Mouse (Mus musculus) retina, postnatal 1 day (tissue): ENCODE measurements around the gene Per3.

ENCODE experiments used
- DNase-seq: peaks from one replicate; pipeline ENCODE4 v3.0.0-alpha.2; 2012

The Per3 gene

DNA sequence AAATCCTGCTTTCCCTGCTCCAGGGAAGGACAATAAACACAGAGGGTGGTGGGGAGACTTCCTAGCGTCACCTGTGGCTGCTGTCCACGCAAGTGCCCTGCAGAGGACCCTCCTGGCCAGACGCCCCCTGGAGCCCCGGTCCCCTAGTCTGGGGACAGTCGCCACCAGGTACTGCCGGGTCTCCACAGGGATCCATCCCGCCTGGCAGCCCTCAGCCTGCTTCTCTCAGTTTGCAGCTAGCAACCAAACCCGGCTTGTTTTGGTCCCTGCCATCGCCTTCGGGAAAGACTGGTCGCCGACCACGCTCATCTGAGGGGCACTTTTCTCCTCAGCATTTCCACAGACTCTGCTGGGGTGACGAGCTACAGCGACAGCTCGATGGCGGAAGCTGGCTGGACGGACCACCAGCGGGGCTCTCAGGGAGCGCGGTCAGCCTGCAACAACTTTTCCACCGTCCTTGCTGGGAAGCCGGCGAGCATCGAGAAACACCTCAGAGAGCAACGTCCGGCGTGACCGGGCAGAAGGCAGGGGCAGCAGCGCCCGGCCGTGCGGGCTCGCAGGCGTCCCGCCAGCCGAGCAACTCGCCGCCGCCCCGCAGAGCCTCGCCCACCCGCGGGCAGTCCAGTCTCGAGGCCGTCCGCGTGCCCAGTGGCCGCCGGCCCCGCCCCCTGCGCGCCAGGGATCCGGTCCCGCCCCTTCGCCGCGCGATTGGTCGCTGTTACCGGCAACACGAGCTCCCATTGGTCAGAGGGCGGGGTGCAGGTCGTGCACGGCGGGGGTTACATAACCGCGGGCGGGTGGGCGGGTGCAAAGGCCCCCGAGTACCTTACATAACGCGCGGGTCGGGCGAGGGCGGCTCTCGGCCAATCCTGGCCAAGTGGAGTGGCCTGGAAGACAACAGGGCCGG is at the start of gene Per3:
Gene Per3 (minus strand): TSS at position 629 of the 907 bp plus-strand sequence.
- peak; percentile 97 for DNase-seq

DNA sequence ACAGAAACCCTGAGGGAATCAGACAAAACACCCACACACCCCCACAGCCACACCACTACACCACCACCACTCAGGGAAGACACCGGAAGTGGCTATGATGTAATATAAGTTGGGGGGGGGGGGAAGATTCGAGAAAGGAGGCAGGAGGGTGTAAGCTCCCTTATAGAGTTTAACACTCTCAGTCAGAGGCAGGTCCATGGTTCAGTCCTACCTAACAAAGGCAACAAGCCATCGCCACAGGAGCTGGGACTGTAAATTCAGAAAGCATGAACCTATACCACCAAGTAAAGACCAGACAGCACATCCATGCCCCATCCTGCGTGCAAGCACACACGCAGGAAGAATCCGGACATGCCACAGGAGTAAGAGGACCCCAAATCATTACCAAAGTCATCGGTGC is 44.8 kb upstream of the Per3 start, which contains the start of gene Gm13090:
Gene Gm13090 (plus strand): TSS at position 301 of the 400 bp plus-strand sequence.
- no peak for DNase-seq

DNA sequence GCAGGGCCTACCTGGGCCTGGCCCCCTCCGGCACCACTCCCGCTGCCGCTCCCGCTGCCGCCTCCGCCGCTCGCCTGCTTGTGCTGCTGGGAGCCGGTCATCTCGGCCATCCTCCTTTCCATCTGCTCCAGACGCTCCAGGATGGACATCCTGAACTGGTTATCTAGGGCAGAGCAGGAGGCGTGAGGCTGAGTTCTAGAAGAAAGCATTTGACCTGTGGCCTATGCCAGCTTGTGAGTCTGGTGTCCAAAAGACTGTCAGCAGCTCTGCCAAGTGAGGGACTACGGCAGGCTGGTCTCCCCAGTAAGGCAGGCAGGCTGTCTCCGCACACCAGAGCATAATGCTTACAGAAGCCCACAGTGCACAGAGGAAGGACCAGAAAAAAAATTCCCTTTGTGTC is 44.4 kb upstream of the Per3 start:
- DNase-seq = no peak

DNA sequence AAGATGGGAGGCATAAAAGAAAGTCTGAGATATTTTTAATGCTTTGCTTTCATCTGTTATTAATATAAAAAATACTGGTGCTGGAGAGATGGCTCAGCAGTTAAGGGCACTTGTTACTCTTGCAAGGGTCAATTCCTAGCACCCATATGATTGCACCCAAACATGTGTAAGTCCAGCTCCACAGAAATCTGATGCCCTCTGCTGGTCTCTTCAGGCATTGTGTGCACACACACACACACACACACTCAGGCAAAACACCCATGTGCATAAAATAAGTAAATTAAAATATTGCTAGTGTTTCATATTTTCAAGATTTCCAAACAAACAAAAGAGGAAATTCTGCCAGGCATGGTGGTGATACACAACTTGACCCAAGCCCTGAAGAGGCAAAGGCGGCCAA is 42.9 kb upstream of the Per3 start:
- no peak for DNase-seq

DNA sequence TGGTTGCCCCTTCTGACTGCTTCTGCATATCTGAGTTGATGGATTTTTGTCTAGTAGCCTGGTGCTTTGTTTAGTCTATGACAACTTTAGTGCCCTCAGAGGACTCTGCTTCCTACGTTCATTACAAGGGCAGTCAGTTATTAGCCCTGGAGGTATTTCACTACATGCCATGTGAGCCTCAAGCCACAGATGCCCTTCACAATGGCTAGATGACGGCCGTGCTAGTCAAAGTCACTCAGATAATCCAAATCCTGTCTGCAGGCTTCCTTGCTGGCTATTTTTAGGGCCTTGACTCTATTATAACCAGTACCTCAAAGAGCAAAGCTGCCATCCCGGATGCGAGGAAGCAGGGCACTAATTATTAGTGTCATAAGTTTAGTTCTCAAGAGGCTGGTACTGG is 38.6 kb upstream of the Per3 start:
- DNase-seq = no peak

DNA sequence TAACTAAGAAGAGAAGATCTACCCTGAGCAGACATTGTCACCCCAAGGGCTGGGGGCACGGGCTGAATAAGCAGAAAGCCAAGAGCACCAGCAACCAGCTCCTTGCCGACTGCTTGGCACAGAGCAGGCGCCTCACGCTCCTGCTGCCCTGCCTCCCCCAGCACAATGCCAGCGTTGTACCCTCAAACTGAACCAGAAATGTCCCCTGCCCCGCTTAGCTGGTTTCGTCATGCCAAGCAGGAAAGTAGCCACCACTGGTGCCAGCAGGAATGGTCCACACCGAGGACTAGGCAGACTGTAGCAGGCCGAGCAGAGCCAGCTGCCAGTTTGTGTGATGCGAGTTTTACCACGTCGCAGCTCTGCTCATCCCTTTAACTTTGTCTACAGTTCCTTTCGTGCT is 37.5 kb upstream of the Per3 start:
- no peak for DNase-seq

DNA sequence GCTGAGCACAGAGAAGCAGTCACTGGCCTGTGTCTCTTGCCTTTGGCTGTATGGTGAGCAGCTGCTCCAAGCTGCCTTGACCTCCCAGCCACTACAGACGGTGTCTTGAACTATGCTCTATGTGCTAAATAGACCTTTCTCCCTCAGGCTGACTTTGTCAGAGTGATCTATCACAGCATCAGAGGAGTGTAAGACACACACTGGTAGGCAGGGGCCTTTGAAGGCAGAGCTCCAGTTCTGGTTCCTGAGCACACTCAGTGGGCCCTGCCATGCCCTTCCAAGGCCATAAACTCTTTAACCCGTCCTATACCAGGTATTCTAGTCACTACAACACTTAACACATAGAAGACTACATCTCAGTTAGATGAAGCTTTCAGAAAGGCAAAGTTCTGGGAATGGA is 36.9 kb upstream of the Per3 start:
- no peak for DNase-seq

DNA sequence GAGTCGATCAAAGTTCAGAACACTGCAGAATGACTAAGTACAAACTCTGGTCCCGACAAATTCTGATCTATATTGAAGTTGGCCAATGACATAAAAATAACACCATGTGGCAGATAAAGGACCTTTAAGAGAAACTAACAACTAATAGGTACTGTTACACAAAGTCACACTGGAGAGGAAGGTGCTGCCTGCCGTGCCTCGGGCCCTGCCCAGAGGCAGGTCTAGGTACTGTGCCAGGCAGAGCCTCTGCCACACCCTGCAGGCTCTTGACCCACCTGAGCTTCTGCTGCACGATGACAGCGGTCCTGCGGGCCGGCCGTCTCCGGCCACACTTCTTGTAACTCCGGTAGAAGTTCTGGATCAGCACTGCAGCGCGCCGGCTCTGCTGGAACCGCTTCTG is 30.4 kb upstream of the Per3 start:
- no peak for DNase-seq

DNA sequence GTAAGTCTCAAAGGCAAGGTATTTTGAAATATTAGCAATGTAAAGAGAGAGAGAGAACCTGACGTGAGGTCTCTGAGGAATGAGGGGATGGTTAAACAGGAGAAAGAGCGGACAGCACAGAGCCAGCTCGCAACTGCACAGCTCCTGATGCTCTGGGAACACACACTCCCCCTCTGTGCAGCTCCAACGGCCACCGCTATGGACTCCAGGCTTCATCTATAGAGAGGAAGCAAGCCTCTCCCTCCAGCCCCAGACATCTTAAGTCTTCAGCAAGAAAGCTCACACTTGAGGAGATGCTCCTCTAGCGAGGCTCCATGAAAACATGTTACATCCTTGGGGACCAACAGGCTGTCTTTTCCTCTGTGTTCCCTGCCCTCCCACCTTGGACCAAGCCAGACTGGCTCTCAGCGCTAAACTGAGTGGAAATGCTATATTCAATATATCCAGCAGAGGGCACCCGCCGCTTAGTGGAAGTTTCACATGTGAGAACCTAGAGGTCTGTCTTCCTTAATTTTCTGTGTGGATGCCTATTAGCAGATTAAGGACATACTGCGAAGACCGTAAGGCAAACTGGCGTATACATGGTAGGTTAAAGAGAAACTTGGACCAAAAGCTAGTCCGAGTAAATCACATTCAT is 28.8 kb upstream of the Per3 start:
- peak; percentile 81 for DNase-seq

DNA sequence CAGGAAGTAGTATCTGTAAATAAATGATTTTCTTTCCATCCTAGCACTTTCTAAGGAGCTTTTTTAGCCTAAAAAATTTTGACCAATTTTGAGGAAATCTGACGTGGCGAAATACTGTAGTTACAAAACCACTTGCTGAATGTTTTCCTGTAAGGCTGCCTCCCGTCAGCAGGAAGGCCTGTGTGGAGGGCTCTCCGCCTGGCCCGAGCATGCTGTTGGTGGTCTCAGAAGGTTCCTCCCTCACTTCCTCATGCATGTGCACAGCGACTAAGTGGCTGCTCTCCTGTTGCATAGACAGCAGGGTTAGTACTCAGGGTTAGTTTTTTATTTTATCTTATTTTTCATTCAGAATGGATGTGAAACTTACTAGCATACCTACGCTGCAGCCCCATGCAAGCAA is 26.5 kb upstream of the Per3 start:
- no peak for DNase-seq

DNA sequence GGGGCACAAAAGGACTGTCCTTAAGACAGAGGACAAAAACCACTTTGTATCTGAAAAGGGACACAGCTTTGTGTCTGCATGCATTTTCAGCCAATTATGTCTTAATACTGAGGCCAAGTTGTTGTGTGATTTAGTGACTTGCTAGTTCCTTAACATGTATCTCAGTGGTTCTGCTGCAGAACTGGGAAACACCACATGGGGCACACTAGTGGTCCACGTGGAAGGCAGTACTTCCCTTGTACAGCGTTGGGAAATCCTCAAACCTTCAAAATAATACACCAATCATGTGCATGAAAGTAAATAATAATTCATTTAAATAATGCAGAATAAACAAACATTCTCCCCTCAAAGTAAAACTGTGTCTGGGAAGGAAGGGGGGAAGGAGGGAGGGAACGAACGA is 24.3 kb upstream of the Per3 start:
- DNase-seq = no peak

DNA sequence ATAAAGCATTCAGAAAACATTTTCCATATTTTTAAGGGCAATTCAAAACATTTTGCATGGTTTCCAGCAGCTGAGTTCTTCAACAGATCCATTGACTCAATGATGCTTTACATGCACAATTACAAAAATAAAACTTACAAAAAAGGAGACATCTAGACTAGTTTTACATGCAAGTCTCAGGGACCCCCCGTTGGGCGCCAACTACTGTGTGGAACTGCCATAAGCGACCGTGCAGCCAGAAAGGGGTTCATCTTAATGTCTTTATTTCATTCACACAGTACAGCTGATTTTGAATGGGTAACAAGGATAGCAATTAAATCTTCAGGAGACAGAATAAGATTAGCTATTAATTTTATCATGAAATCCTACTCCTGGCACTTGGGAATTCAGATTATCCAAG is 15.1 kb upstream of the Per3 start:
- no peak for DNase-seq

DNA sequence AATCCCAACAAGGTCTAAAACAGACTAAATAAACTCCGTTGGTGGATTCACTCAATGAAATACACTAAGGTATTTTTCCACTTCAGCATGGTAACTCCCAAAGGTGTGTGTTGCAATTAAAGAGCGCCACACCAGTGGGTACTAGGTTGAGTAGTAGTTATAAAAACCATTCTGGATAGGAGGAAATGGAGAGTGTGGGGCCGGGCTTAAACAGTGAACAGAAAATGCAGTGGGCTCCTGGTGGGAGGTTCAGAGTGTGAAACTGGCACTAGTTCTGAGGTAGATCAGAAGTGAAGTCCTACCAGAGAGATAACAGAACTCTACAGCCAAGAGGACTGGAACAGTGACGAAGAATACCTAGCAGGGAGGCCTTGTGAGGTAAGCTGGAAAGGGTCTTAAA is 14.2 kb upstream of the Per3 start:
- DNase-seq = no peak

DNA sequence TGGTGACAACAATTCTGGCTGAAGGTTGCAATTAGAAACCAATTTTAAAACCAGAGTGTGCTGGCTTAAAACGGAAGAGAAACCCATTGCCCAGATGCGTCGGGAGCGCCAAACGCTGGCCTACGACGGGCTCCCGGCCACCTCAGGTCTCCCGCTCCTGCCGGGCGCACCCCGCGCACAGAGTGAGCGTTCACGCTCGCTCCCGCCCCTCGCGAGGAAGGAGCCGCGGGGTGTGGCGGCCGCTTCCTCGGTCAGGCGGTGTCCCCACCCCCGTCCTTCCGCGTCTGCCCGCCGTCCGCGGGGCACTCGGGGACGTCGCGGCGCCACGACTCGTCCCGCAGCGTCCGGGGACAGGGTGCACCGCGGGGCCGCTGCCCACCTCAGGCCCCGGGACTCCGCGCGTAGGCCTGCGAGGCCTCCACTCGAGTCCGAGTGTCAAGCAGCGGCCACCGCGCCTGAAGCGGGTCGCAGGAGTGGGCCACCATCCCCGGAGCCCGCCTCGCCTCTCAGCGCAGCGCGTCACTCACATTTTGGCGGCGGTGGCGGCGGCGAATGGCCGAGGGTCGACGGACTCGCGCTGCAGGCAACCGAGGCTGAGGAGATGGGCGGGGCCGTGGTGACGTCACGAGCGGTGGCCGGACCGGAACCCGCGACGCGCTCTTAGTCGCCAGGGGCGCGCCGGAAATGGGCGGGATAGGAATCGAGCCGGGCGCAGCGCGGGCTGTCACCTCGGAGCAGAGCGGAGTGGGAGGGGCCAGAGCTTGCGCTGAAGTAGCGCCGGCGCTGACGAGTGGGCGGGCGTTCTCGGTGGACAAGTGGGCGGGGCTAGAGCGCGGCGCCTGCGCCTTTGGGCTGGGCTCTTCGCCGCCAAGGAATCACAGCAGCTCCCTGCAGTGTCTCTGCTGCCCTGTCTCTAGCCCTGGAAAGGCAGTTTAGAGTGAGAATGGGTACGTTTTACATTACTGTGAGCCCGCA is 13.2 kb upstream of the Per3 start, which contains the start of gene Vamp3:
Gene Vamp3 (minus strand): TSS at position 617 of the 975 bp plus-strand sequence.
- DNase-seq = peak; percentile 99

DNA sequence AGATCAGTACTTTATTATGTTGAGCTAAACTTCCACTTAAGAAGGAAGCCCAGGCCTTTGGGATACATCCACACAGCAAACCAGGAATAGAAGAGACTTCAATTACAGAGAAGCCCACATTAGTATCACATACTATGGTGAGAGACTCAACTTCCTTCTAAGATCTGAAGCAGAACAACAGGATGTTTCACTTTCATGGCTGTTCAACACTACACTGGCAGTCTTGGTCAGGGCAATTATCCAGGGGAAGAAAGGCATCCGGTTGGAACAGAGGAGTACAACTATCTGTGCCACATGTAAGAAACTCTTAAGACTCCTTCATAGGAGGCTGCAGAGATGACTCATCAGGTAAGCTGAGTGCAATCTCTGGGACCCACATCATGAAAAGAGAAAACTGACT is 6.7 kb upstream of the Per3 start:
- no peak for DNase-seq

DNA sequence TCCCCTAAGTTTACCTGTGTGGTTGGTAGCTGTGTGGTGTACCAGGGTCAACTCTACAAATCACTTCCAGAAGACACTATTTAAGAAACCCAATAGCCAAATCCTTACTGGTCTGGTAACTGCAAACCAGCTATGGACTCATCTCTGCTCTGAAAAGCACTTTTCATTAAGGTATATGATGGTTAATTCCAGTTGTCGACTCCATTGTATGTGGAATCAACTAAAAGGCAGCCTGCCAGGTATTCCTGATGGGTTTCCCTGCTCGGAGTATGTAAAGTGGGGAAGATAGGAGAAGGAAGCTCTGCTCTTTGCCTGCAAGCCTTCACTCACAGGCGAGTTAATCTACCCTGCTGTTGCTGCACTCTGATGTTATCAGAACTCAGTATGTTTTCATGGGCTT is 2.1 kb upstream of the Per3 start:
- DNase-seq = no peak

DNA sequence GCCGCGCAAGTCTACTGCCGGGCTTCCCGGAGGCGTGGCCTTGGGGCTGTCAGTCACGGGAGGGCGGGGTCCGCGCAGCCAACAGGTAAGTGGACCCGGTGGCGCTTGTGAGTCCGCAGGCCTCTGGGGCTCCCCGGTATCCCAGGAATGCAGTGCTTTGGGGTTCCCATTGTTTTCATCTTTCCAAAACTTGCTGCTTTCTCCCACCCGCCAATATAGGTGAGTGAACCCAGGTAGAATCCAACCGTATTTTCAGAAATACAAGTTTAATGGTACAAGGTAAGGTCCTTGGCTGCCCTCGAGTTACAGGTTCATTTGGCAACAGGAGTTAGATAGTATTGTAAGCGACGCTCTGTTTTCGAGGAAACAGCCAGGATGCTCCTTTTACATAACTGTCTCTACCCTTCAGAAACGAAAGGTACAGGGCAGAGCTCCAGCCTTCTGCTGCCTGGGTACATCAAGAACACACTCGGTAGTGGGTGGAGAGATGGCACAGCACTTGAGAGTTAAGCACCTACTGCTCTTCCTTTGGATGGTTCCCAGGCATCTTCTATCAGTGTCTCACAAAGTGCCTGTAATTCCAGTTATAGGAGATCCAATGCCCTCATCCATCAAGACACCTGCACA is 592 bp upstream of the Per3 start:
- DNase-seq = no peak

DNA sequence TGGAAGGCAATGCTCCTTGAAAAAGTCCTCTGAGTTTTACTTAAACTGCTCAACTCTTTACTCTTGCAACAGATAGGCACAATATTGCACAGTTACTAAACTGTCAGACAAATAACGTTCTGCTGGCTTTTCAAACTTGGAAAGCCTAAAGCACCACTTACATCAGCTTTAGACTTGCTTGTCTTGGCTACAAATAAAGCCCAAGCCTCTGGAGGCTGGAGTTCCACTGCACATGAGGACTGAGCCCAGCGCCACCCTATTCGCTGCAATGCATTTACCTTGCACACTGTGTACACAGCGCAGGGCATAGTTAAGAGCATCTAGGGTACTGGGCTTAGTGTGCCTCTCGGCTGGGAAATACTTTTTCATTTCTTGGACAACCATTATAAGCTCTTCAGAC is 1.2 kb downstream of the Per3 start:
- DNase-seq = no peak

DNA sequence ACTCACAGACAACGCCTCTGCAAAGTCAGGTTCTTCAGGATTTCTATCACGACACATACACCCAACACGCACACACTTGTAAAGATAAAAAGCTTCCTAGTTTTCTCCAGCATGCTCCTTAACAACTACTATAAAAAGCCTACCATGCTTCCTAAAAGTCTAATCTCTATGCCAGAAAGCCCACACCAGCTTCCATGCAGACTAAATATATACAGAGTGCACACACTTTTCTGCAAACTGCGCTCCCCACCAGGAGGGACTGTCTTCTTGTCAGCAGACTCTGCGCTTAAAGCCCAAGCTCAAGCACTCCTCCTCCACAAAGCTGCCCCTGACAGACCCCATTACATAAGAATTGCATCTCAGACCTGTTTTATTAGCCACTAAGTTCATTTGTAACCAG is 3.0 kb downstream of the Per3 start:
- DNase-seq = no peak

DNA sequence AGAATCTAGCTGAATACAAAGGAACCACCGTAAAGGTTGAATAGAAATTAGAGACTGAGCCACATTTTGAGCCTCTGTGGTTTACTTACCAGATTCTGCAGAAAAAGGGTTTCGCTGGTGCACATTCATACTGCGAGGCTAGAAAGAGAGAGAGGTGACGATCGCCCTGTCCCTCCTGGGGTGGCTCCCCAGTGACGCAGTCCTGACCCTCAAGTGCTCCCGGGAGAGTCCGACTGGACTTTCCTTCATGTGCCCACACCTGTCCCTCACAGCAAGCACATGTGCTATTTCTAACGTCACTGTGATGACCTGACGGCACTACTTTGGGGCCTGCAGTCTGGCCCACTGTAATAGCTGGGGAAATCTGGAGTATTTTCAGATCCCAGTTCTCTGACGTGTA is 6.7 kb downstream of the Per3 start:
- DNase-seq = no peak

DNA sequence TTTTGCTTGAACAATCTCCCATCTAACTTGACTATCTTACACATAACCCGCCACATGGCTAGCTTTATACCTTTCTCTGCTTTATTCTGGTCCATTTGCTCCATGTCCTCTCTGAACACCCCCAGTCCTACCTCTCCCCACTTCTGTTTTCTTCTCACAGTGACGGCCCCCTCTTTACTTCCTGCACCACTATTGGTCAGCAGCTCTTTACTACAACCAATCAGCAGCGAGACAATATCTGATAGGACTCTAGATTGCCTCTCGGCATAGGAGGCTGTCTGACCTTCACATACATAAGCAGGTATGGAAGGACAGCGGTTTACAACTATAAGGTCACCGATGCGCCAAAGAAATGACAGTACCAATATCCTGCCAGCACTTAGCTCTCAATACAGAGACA is 7.9 kb downstream of the Per3 start:
- no peak for DNase-seq

DNA sequence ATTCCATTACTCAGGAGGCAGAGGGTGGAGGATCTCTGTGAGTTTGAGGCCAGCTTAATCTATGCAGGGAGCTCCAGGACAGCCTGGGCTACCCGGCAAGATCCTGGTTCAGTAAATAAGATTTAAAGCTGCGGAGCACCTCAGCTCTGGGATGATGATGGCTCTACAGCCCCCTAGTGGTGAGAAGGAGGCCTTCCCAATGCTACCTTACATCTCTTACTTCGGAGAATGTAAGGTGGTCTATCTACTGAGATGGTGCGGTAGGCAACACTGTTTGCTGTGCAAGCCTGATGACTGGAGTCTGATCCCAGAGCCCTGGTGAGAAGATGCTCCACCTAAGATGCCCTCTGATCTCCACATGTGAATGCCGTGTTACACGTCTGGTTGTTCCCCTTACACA is 17.5 kb downstream of the Per3 start:
- DNase-seq = peak; percentile 68

DNA sequence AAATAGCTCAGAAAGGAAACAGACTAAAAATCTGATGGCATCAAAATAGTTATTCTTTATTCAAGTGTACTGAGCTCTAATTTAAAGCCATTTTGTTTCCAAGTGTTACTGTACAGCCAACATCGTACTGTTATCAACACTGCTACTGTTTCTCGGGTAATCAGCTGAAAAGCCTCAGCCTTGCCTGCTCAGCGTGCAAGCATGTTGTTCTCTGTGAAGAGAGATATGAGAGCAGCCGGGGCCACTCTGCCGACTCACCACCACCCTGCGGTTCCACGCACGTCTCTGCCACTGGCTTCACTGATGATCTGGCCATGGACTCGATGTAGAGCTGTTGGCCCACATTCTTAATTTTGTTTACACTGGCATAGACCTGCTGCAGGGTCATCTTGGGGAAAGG is 20.3 kb downstream of the Per3 start:
- no peak for DNase-seq
